Mouse (Mus musculus) urinary bladder, postnatal 25 days (tissue): ENCODE measurements around the gene Pde7b.

ENCODE experiments used
- DNase-seq: peaks from one replicate; pipeline ENCODE4 v3.0.0; 2022; ENCODE audit warnings: low spot score

Gene Pde7b

DNA sequence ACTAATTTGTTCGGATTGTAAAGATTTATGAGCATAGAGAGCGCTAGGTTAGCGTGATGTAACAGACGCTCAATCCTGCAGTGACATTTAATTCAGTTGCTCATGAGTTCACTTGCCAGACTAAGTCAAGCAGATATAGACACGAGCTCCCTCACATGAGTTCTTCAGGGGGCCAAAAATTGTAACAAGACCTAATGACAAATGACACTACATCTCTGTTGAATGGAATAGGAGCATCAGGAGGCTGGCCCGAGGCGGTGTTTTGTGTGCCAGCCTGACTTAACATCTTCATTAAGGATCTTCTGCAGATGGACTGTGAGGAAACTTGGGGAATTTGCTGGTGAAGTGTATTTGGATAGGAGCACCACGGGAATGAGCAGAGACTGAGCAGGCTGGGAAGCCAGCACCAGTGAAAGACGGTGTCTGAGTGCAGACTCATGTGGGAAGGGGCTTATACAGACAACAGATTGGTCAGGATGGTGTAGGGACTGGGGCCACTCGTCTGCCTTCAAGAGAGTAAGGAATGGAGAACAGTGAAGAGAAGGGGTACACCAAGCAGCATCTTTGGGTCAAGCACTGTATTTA lies 303.5 kb downstream of the Pde7b start:
- DNase-seq = no peak

GRCm38 (mm10) chr10:20420296-20420695 lies 304.6 kb downstream of the Pde7b start:
- no peak for DNase-seq

DNA sequence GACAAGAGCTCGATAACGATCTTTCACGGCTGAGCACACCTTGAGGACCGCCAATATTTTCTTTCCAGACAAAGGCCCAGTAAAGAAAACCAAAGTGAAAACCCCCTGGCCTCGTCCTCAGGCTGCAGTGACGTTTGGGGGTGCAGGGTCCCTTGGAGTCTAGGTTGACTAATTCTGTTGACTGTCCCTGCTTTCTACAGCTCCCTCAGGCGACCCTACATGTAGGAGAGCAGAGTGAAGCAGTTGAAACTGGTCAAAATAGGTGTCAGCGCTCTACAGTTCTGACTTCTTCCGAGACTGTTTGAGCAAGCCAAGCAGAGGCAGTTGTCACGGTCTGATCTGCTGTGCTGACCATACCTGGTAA lies 306.0 kb downstream of the Pde7b start:
- DNase-seq = no peak

DNA sequence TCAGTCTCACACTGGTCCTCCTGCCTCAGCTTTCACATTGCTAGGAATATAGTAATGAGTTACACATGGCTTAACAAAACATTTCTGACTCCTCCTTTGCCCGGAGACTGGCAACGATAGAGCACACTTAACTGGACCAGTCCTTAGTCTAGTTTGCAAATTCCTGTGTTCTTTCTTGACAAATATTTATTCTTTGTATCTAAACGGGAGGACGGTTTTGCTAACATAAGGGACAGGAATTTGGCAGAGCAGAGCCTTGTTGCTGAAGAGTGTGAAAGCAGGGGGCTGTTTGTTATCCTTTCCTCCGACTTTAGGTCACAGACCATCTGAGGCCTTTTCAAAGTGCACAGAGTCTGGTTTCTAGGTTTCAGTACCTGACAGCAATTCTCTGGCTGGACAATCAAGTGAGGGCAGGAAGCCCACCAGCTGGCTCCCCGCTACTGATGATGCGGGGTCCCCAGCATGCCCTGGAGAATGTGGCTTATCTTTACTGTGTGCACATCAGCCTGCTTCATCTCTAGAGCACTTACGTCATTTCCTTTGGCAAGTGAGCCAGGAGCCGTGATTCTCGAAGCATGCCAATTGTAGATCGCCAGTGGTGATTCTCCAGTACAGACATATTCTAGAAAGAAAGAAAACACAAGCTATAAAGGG lies 306.5 kb downstream of the Pde7b start:
- peak; percentile 12 for DNase-seq

- DNase-seq = no peak
These were observed 315.7 kb downstream of the Pde7b start for GRCm38 (mm10) chr10:20409181-20409580.

GRCm38 (mm10) chr10:20408336-20408735 lies 316.5 kb downstream of the Pde7b start:
- no peak for DNase-seq

- DNase-seq = peak; percentile 15
These were observed 319.4 kb downstream of the Pde7b start for GRCm38 (mm10) chr10:20405471-20405870.

GRCm38 (mm10) chr10:20402941-20403340 lies 321.9 kb downstream of the Pde7b start:
- DNase-seq = no peak

DNA sequence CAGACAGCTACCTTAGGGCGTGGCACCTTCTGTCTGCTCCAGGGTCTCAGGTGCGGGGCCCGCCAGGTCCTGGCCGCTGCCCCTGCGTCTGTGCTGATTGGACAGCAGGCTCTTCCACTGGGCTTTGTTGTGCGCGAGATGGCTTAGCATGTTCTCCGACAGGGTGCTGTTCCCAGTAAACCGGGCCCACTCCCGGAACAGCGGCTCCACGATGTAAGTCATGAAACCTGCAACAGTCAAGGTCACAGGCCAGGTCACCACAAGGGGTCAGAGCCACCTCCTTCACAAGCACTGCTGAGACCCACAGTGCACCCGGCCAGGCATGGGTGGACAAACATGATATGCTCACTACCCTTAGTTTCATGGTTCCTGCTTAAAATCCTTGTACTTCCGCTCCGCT lies 324.5 kb downstream of the Pde7b start:
- no peak for DNase-seq

DNA sequence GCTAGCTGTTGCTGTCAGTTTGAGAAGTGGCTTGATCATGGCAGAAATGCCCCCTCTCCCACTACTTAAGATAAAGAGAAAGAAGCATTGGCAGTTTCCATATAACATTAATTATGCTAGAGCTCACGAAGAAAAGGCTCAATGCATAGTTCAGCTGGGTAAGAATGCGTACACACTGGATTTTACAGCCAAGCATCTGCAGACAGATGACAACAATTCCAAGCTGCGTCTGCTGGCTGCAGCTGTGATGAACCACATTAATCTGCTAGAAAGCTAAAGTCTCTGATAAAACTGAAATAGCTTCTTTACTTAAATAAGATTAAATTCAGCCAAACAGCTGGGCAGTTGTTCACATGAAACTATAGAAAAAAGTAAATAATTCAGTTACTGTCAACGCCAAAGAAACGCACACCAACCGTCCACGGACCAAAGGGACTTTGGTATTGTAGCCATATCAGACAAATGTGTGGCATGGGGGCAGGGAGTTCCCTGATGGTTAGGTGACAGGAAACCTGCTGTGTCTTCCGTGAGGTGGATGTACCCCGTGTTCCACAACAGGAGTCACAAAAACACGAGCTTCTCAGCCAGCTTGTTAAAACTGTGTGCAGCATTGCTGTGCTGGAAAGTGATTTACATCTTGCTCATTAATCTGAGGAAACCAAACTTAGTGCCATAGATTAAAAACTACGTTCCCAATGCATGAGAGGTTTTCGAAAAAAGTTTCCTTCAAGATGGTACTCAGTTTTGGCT lies 326.1 kb downstream of the Pde7b start:
- no peak for DNase-seq

DNA sequence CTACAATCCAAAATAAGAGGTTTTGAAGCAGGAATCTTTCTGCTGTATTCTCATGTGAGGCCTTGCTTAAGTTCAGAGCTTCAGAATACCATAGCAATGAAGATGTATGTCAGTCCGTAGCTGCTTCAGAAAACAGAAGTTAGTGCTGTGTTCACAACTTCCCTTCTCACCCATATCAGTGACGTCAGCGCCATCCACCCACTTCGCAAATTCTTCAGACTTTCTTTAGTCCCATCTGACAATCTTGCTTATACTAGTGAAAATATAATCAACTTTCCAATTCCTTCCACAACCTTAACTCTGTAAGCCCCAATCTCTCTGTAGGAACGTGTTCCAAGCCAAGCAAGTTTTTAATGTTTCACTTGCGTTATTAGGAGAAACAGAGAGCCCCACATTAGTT lies 326.7 kb downstream of the Pde7b start:
- no peak for DNase-seq

- DNase-seq = no peak
These were observed 329.1 kb downstream of the Pde7b start for GRCm38 (mm10) chr10:20395778-20396177.

DNA sequence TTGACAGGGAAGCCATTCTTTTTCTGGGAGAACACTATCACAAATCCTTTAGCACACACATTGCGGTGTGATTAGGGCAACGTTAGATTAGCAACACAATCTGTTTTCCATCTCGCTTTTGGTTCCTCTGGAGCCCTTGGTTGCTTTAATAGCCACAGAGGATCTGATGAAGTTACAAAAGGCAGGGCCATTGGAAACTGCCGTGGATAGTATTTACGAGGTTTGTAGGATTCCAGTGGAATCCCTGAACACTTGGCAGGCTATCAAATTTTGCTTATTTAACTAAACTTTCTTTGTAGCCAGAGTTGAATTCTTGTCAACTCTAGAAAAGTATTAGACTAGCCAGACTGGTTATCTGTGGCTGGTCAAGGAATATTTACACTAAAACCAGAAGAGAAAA lies 330.1 kb downstream of the Pde7b start:
- DNase-seq = no peak

DNA sequence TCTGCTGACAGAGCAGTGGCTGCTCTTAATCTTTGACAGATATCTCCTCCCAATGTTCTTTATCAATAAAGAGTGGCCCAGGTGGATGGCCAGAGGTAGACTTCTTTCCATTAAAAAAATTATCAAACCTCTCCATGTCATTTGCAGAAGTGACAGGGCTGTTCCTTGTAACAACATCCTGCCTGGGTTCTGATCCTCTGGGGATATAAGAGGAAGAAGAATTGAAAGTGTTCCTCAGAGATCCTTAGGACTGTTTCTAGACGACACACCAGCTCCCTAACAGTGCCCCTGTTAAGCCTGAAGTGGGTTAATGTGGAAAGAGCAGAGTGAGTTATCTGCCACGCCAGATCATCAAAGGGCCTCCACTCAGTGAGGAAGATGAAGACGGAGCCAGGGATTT lies 334.3 kb downstream of the Pde7b start:
- no peak for DNase-seq

DNA sequence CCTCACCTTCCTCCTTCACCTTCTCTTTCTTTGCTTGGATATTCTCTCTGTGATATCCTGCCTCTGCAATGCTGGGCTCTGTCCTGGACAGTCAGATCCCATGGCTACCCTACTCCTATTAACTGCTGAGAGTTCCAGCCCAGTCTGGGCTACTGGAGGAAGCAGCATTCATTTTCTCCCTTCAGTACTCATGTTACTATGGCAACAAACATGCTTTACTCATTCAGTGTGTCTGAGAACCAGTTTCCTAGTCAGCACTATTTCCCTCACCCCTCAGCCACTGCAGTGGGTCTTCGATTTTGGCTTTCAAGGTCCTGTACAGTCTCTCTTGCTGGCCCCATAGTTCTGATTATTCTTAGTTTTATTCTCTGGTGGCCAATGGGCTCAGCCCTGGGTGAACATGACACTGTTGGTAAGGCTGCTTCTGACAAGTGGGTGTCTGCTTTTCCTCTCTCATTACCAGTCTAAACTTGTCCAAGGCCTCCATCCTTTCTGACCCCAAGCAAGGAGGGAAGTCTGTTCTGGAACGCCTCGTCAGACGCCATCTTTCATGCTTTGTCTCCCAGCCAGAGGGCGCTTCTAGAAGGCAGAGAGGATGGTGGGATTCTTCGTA lies 342.0 kb downstream of the Pde7b start:
- DNase-seq = no peak

DNA sequence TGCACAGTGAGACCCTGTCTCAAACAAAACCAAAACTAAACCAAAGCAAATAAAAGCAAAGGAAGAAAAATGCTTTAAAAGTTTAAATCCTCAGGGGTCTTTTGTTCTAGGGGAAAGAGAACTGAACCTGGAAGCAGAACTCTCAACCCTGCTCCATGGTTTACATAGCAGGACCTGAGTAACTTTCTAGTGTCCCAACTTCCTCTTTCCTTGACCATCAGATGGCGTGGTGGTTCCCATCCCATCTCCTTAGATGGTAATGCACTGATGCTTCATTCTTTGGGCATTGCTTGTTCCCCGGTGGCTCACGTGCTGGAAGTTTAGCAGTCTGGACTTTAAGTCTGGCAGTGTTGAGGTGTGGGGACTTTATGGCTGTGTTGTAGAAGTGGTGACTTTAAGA lies 343.5 kb downstream of the Pde7b start:
- no peak for DNase-seq

- no peak for DNase-seq
These were observed 344.1 kb downstream of the Pde7b start for GRCm38 (mm10) chr10:20380798-20381197.

- DNase-seq = no peak
These were observed 345.7 kb downstream of the Pde7b start for GRCm38 (mm10) chr10:20379071-20379735.

DNA sequence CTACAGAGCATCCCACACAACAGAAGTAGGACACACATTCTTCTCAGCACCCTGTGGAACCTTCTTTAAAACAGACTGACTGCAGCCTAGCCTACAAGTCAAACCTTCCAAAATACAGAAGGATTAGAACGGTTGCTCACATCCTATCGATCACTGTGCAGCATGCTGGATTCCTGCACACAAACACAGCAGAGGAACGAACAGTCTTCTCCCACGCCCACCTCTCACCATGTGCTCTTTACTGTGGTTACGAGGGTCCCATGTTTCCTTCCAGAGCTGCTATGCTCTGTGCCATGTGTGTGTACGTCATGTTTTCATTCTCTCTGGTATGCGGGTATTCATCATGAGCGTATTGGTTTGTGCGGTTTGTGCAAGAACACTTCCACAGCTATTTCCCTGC lies 347.3 kb downstream of the Pde7b start:
- DNase-seq = no peak

- no peak for DNase-seq
These were observed 352.8 kb downstream of the Pde7b start for GRCm38 (mm10) chr10:20372046-20372445.

DNA sequence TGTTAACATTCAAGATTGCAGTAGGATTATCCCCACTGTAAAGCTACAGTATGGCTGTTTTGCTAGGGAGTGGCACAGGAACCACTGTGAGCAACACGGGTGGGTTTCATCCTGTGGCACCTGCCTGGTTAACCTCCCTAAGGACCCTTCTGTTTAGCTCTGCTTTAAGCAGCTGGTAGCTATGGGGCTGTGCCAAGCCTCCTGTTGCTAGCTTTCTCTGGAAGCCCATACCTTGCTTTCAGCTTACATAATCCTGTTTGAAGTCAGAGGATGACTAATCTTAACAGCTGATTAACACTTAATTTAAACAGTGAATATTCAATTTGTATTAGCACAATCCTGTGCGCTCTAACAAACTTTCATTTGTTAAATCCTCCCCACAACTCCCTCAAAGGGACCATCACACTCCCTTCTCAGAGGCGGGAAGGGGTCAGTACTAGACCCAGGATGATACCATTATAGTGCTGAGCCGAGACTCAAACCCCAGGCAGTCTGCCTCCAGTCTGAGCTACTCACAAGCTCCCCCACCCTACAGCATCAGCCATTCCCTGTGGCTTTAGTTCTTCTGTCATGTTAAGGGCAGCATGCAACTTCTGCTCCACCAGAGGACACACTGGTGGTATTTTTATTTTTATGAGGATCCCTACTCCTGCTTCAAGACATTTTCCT lies 362.3 kb downstream of the Pde7b start:
- no peak for DNase-seq
